Mouse (Mus musculus) kidney, adult 18-20 months (tissue): Measurements from ENCODE around the gene Olfr25.

Source experiments
- DNase-seq: peaks from one replicate; pipeline ENCODE4 v3.0.0; 2021

The Olfr25 gene

DNA sequence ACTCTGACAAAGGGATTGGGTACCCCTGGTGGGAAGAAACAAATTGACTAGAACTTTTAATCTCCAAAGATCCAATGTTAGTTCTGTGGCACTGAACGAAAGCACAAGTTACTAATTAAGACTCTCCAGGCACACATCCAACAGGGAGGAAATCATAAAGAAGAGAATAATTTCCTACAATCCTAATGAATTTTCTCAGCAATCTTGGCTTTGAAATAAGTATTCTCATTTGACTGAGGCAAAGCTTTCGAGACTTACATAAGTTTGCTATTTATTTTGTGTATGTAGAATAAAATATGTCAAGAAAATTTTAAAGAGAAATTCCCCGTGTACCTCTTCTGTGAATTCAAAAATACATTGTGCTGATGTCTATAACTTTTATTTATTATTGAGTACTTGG, at the start of gene Olfr25:
Olfr25 (plus strand) TSS at position 301 of the 400 bp plus-strand sequence.
- DNase-seq, result no peak

DNA sequence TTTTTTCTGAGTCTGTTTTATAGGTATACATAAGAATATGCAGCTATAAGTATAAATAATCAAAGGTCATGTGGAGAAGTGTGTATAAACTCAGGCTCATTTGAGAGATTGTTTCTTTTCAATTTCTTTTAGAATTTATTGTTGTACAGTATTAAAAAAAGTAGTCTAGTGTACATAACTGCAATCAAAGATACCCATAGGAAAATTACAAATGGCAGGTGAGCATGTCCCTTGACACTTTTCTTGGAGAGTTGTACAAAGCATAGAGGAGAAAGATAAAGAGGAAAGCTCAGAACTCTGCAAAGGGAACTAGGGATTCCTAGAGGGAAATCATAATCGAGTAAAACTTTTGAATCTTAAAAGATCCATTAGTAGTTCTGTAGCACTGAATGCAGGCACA, 38.1 kb upstream of the Olfr25 start, which contains the start of gene Olfr896-ps1:
Olfr896-ps1 (plus strand) TSS at position 301 of the 400 bp plus-strand sequence.
- no peak for DNase-seq

DNA sequence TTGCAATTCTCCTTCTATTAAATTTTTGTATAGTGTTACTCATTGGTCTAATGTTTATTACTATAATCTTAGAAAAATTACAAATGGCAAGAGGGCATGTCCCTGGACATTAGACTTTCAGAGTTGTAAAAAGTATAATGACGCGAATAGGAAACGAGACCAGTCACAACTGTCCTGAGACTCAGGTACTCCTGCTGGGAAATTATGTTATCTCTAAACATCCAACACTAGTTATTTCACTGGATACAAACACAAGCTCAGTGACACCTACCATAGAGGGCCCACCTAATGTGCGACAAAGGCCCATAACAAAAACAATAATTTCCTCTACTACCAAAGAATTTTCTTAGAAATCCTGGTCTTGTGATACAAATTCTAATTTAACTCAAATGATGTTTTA, 19.3 kb downstream of the Olfr25 start, which contains the start of gene Olfr898:
Olfr898 (plus strand) TSS at position 301 of the 400 bp plus-strand sequence.
- no peak for DNase-seq

DNA sequence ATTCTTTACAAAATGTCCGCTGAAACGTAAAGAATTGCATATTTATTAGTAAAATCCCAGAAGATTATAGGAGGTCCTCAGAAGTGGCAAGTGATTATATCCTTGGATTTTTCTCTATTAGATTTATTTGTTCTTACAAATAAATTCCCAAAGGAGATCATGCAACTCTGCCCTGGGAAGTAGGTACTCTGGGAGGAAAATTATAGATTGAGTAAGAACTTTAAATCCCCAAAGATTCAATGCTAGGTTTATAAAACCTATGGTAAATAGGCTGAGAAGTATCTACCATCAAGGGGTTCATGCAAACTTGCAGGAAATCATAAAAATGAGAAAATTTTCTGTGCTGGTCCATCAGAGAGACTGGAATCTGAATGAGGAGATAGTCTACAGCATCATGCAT, 37.7 kb downstream of the Olfr25 start, which contains the start of gene Olfr250:
Olfr250 (plus strand) TSS at position 301 of the 400 bp plus-strand sequence.
- DNase-seq, result no peak

DNA sequence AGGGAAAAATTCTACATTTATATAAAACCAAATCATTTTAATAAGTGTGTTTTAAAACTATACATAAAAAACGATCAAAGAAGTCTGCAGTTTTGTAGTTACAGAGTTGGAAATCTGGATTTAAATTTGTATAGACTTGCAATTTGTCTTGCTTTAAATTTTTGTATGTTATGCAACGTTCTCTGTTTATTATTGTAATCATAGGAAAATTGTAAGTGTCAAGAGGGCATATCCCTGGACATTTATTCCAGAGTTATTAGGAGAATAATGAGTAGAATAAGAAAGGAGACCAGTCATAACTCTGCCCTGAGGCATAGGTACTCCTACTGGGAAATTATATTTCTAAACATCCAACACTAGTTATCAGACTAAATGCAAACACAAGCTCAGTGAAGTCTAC, 47.9 kb downstream of the Olfr25 start, which contains the start of gene Olfr251:
Olfr251 (plus strand) TSS at position 301 of the 400 bp plus-strand sequence.
- DNase-seq, result no peak
